Mouse (Mus musculus): Measurements from ENCODE around the gene Tnfrsf11a.
"Not testable (repeated sequence)": the region's sequence is repeated elsewhere in the genome, so short reads cannot be mapped to it uniquely, and the experiment has no call there.

The Tnfrsf11a gene

DNA sequence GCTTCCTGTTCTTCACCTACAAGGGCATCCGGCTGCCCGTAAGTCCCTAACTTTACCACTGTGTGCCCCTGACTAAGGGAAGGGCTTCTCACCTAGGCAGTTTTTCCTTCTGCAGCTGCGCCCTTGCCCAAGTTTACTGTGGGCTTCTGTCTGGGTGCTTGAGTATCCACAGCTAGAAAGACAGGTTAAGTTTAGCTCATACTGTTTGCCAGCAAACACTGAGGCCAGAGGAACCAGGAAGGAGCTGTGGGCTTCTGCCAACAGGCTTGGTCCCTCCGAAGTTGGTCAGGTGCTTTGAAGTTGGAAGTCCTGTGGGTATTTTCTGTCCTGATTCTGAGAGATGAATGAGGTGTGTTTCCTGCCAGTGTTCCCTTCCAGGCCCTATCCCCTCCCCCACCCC, 4.6 kb downstream of the Tnfrsf11a start:
- DNase-seq (ENCODE audit: low read depth, low spot score), result no peak

DNA sequence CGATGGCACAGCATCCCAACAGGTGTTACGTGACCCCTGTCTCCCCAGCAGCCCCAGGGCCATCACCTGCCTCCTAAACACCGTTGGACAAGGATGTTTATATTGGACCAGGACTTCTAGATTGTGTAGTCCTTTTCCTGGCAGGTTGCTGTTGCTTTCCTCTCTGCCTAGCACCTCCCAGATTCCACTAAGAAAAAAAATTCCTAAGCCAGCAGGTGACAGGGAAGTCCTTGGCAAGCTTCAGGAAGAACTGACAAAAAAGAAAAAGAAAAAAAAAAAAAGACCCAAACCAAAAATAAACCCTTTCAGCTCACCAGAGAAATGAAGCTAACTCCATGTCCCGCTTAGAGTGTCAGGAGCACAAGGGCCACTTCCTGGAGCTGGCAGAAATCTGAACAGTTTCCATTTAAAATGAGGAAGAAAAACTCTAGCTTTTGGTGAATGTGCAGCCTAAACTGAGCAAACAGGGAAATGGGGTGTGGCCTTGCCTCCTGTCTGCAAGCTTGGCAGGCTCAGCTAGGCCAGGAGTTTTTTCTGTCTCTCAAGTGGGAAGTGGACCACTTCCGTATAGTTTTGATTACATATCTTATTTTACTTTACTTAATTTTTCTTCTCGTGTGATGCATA, 6.3 kb downstream of the Tnfrsf11a start:
- no peak for DNase-seq (ENCODE audit: low read depth, low spot score)

DNA sequence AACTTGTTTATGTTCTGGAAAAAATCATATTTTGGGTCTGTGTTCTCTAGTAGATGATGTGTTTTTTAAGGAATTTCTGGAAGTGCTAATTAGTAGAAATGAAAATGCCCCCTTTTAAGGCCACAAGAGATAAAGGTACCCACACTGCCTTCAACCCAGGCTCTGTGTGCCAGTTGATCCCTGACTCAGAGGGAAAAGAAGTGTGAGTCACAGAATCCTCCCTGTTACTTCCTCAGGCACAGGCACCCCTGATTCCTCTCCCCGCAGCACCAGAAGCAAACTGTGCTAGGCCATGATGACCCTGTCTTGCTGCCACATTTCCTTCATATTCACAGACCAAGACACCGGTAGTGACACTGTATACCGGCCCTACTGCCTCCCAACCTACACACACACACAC, 9.6 kb downstream of the Tnfrsf11a start:
- DNase-seq (ENCODE audit: low read depth, low spot score), result no peak

DNA sequence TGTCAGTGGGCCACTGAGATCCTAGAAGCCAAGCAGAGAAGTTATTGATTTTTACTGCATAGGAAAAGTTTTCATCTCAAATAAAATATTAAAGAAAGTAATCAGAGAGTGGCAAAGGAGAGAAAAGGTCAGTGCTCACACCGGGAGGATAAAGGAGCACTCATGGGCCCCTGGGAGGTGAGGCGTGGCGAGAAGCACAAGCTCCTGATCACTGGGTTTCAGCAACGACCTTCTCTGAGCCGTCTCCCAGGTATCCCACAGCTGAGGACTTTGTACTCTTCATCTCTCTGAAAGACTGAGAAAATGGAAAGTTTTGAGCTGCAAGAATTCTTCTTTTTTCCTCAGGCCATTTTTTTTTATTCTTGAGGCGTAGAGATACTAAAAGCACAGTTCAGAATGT, 14.2 kb downstream of the Tnfrsf11a start:
- DNase-seq (ENCODE audit: low read depth, low spot score), result no peak

DNA sequence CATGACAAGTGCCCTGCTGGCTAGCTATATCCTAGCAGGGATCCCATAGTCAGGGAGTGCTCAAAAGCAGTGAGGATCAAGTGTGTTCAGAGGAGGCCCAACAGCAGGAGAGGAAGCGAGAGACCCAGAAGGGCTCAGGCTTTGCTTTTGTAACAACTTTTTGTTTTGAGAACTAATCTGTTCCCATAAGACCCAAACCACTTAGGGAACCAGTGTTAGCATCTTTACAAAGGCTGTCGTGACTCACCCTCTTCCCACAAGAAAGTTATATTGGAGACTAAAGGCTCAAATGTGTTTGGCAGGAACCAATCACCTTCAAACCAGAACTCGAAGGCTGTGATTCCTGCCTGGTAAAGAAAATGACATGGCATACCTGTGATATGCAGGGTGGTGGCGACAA, 15.2 kb downstream of the Tnfrsf11a start:
- DNase-seq (ENCODE audit: low read depth, low spot score), result no peak

DNA sequence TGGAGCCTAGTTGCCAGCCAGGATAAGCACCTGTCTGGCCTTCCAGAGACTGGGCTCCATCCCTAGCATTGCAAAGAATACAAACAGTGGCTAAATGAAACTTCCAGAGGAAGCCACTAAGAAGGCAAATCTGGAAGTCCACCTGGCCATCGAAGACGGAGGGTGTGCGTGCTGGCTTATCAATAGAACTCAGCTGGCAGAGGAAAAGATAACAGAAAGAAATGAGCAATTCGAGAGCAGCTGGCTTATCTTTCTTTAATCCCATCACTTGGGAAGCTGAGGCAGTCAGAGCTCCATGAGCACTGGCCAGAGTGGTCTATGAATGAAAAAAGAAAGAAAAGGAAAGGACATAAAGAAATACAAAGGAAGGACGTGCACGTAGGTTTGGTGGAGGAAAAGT, 20.1 kb downstream of the Tnfrsf11a start:
- DNase-seq (ENCODE audit: low read depth, low spot score), result no peak

DNA sequence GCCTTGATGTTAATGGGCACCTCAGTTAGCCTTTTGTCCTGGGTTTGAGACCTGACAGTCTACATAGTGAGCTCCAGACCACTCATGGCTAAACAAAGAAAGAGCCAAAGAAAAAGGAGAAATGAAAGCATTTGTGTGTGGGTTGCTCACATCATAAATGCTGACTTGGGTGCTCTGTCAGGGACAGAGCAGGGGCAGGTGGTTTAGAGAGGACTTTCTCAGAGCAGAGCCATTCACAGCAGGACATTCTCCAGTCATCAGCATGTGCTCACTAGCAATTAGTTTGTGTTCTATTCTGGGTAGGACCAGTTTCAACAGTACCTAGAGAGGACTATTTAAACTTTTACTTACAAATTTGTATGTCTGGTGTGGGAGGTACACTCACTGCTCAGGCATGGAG, 20.7 kb downstream of the Tnfrsf11a start:
- DNase-seq (ENCODE audit: low read depth, low spot score), result no peak

DNA sequence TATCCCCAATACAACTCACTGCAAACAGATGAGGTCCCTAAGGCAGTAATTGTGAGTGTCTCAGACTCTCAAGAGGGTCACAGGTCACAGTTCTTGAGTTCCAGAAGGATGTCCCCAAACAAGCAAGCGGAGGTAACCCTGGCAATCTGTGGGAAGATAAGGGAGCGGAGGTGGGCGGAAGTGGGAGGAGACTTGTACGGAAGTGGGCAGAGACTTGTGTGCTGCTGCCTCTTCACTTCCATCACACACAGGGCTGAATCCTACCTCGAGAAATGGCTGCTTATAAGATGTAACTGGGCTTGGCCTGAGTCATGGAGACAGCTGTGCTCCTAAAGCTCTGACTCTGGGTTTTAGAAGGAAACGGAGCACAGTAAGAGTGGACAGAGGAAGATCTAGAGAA, 22.4 kb downstream of the Tnfrsf11a start:
- no peak for DNase-seq (ENCODE audit: low read depth, low spot score)

DNA sequence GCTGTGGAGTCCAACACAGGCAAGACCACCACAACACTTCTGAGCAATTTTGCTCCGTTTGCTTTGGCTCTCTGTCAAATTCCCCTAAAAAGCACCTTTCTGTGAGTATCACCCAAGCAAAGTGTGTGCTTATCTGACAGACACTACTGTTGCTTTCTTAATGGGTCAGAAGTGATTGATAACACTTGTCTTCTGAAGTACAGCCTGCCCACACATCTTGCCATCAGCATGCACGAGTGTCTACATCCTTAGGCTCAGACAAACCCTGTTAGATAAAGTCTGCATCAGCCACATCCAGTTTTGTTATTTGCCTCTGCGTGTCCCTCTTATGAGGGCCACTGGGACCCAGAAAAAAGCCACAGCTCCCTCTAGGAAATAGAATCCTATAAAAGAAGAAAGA, 23.8 kb downstream of the Tnfrsf11a start:
- DNase-seq (ENCODE audit: low read depth, low spot score), result no peak

DNA sequence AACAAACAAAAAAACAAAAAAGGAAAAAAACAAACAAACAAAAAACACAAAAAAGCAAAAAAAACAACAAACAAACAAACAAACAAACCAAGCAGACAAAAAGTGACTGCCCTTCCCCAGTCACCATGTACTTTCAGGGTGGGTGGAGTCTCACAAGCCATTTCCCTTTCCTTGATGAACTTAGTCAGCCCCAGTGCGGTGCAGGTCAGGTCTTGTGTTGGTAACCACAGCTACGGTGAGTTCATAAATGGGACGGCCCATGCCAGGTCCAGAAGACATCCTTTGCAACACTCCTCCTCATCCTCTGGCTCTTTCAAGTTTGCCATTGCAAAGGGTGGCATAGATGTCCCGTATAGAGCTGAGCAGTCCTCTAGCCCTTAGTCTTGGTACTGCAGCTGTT, 25.0 kb downstream of the Tnfrsf11a start:
- DNase-seq (ENCODE audit: low read depth, low spot score), result no peak

DNA sequence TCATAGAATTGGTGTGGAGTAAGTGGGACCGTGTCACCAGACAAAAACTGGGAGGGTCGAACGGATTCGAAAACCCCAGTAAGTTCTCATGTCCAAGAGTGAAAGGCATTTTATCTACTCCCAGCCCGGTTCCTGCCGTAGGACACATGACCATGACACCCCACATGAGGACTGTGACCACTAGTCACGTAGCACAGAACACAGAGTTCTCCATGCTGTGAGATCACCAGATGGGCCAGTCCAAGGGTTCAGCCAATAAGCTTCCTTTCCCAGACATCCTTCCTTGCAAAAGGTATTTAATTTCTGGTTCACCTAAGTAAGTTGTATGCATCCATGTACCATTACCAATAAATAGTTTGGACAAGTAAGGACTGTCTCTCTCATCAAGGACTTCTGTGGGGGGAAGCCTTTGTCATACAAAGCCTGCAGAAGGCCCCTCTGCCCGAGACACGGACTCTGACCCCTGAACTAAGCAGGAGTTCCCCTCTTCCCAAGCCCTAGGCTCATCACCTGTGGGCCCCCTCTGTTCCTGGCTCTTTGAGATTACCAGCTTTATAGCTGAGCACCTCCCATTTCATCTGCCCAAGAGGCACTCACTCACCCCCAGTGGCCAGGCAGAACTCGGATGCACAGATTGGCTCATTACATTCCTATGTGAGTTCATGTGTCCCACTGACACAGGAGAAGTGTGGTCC, 26.7 kb downstream of the Tnfrsf11a start:
- DNase-seq (ENCODE audit: low read depth, low spot score), result no peak

DNA sequence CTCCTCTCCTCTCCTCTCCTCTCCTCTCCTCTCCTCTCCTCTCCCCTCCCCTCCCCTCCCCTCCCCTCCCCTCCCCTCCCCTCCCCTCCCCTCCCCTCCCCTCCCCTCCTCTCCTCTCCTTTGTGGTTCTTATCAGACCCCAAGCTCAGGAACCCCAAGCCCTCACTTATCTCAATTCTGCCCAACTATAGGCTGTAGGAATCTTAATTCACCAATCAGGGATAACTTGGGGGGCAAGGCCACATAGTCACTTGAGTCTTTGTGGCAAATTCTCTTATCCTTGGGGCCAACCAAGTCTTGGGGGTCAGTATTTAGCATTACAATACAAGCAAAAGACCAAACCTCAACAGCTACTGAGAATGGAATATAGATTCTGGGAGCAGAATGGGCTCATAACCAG, 31.5 kb downstream of the Tnfrsf11a start:
- not testable (repeated sequence) for DNase-seq (ENCODE audit: low read depth, low spot score)

DNA sequence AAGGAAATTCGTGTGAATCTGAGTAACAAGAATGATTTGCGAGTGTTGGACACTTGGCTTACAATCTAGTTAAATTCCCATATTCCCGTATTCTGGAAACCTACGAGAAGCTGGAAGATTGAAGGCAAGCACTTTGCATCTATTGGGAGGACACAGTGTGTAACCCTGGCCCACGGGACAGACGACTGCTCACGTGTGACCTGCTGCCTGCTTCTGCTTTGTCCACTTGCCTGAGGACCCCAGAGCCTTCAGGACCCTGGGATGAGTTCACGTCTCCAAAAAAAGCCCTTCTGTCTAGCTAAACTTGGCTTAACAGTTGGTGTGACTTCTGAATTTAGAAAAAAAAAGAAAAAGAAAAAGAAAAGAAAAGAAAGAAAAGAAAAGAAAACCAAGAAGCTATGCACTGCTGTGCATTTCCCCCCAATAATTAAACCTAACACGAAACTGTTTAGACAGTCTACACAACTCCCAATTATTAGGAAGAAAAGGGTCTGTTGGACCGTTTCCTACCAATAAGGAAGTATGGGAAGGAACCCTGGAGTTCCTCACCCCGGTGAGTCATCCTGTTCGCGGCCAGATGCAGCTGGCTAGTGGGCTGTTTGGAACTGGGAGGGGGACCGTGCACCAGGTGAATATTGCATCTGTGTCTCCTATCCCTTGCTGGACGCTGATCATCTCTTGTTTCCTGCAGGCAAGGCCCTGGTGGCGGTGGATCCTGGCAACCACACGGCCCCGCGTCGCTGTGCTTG, 32.6 kb downstream of the Tnfrsf11a start:
- DNase-seq (ENCODE audit: low read depth, low spot score), result no peak

DNA sequence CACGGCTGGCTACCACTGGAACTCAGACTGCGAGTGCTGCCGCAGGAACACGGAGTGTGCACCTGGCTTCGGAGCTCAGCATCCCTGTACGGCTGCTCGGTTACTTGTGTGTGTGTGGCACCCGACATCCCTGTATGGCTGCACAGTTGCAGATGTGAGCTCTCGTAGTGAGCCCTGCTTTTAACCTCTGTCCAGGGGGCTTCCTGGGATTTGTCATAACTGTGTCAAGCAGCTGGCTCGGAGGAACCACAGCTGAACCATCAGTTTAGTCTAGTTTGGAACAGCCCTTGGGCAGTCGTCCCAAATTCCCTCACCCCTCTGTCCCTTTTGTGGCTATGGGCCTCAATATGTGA, 33.2 kb downstream of the Tnfrsf11a start:
- DNase-seq (ENCODE audit: low read depth, low spot score), result no peak

DNA sequence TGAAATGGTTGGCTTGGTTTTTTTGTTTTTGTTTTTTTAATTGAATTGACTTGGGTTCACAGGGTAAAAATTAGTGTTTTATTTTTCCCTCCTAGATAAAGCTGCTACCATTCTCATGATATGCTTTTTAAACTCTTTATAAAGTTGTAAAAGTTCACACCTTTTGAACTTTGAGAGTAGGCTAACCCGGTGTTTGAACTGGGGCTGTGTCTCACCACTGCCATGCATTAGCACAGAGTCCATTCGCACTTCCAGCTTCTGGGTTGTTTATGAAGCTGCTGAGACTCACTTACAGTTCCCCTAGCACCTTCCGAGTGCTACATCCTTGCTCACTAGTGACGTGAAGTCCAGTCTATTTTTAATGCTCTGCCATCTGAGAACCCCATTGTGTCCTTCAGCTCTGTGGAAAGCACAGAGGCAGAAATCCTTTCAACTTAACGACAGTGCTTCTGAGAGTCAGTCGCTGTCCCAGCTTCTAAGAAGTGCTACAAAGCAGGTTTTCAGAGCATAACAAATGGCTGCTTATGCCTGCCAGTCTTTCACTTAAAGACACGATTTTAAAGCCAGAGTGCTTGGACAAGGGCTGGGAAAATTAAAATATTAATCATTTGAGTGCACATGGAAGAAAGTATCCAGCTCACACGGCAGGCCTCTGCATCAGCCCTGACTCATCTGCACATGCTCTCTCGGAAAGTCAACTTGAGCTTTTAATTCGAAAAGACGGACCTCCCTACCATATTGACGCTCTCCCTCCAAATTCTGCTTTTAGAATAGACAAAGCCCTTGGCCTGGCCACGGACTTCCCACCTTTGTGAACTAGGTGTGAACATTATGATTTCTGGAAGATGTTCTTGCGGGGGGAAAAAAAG, 34.1 kb downstream of the Tnfrsf11a start:
- no peak for DNase-seq (ENCODE audit: low read depth, low spot score)

DNA sequence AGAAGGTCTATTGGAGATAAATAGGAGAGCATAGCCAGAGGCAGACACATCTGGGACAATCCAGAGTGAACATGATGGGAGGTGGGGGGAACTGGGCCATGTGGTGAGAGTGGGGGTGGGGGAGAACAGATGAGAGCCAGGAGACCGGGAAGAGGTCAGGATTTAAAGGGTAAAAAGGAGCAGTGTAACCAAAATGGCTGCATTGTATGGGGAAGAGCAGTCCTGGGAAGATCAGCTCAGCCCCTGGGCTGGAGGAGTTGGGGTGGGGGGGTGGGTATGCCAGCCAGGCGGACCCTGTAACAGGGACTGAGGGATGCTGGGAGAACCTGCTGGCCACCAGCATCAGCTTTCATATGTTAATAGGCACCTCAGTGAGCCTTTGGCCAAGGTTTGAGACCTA, 34.8 kb downstream of the Tnfrsf11a start:
- no peak for DNase-seq (ENCODE audit: low read depth, low spot score)

DNA sequence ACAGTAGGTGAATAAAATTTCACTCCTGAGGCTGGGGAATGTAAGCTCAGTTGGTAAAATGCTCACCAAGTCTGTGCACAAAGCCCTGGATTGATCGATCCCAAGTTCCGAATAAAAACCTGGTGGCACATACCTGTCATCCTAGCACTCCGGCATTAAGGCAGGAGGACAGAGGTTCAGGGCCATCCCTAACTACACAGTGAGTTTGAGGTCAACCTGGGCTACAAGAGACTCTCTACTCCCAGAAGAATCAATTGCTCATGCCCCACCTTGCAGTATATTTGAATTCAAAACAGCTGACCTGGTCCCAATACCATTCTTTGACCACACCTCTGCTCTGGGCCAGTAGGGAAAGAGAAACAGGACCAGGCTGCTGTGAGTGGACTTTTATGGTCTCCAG, 35.2 kb downstream of the Tnfrsf11a start:
- DNase-seq (ENCODE audit: low read depth, low spot score), result no peak

DNA sequence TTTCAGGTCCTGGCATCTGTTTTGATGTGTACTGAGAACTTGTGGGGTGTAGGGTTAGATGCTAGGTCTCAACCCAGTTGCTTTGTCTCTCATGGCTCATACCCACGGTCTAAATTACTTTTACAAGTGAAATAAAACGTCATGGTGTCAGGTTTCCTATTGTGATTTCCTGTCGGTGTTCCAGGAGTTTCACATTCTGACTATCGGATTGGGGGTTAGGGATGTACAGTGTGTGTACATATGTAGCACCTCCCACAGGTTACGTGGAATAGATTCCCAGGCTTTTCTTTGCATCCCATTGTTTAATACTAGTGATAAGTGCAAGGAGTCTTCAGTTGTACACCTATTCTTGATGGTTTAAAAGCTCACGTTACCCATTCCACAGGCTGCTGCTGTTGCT, 38.5 kb downstream of the Tnfrsf11a start:
- no peak for DNase-seq (ENCODE audit: low read depth, low spot score)

DNA sequence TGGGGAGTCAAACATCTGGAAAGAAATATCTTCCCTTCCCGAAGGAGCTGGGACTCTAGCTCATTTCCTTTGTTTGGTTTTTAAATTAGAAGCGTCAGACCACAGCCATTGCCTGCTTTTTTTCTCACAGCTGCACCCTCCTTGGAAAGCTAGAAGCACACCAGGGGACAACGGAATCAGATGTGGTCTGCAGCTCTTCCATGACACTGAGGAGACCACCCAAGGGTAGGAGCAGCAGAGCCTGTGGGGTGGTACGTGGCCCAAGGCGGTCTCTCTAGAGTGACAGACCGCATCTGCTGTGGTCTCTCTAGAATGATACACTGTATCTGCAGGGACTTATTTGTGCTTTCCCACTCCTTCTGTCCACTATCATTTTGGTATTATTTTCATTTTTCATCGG, 39.2 kb downstream of the Tnfrsf11a start:
- DNase-seq (ENCODE audit: low read depth, low spot score), result no peak

DNA sequence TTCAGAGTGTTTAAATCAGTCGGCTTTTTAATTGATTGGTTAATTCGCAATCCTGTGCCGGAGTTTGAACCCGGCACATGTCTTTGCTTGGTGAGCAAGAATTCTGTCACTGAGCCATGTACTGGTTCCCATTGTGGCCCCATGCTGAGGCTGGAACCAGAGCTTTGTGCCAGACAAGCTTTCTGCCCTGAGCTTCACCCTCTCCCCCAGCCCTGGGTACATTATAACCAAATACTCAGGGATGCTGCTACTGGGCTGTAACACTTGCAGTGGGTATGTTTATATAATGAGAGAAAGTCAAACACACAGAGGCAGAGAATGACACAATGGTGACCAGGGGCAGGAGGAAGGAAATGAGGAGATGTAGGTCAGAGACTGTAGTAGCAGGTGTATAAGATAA, 43.8 kb downstream of the Tnfrsf11a start:
- no peak for DNase-seq (ENCODE audit: low read depth, low spot score)

DNA sequence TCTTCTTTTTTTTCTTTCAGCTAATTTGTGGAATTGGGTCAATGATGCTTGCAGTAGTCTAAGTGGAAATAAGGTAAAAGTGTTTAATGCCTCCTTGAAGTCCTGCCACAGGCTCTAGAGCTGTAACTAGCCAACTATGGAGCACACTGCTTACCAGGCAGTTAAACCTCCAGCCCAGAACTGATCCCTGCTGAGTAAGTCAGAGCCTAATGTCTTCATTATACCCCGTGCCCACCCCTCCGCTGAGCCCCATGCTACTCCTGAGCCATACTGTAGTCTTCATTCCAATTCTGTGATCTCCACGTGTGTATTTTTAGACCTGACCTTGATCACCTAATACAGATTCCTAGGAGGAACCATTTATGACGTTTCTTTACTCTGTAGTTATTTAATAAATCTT, 44.5 kb downstream of the Tnfrsf11a start:
- no peak for DNase-seq (ENCODE audit: low read depth, low spot score)

DNA sequence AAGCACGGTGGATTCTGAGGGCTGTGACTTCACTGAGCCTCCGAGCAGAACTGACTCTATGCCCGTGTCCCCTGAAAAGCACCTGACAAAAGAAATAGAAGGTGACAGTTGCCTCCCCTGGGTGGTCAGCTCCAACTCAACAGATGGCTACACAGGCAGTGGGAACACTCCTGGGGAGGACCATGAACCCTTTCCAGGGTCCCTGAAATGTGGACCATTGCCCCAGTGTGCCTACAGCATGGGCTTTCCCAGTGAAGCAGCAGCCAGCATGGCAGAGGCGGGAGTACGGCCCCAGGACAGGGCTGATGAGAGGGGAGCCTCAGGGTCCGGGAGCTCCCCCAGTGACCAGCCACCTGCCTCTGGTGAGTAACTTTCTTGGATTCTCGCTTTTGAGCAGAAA, 46.9 kb downstream of the Tnfrsf11a start:
- DNase-seq (ENCODE audit: low read depth, low spot score), result no peak

All from retina, postnatal 7 days (tissue).